Mouse (Mus musculus) CD4-positive helper T cell, adult 2 months (primary cell): ENCODE measurements around the gene Tm4sf4.

ENCODE experiments used
- DNase-seq: peaks from one replicate; pipeline ENCODE4 v3.0.0-alpha.2; 2012; ENCODE audit warnings: low read depth, missing footprints, low spot score

Tm4sf4 gene

DNA sequence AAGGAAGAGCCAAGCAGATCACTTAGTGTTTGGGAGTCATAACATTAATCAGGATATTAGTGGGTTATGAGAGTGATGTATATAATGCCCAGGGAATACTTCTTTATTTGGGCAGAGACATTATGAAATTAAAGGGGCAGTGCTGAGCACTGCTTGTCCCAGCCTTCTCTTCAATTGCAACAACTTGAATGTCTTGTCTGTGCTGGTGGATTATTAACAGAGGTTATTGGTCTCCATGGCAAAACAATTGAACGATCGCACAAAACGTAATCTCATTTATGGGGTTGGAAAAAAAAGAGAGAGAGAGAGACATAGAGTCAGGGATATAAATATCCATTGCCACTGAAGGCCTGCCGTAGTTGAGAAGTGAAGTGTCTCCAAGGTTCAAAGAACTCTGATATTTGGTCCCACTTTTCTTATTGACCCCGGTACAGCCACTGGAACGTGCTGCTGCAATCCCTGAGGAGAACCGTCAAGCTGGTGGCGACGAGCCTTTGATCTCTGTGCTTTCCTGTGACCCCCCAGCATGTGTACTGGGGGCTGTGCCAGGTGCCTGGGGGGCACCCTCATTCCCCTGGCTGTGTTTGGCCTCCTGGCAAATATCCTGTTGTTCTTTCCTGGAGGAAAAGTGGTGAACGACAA, at the start of gene Tm4sf4:
TSS of gene Tm4sf4 (plus strand) at position 226 of the 642 bp plus-strand sequence.
- DNase-seq: no peak

DNA sequence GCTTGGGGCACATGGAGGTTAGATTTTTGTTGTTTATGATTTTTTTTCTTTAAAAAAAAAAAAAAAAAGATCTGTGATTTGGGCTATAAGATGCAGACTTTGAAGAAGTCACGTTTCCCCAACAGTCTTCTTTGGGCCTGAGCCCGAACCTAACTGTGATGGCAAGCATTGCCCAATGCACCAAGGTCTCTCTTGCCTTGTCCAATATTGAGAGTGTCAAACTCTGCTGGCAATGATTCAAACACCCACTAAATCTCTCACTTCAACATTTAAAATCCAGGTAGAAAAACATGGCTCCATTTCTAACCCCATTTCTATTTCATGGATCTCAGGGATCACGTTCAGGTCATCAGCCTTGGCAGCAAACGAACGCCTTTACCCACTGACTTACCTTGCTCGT, 38.7 kb upstream of the Tm4sf4 start:
- DNase-seq: no peak

DNA sequence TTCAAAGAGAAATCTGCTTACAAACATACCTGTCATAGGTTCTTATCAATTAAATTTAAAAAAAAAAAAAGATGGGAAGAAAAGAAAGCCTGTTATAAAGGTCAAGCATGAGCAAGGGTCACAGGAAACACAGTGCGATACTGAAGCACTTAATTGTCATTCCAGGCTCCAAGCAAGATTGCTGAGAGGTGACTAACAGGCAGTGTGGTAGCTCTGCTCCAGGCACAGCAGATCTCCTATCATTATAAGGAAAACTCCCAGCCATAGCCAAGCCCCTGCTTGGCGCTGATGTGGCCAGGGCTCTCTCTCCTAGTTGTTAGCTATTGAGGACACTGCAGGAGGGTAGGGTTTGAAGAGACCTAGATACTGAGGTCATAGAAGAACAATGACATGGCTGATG, 38.2 kb upstream of the Tm4sf4 start:
- DNase-seq: no peak

DNA sequence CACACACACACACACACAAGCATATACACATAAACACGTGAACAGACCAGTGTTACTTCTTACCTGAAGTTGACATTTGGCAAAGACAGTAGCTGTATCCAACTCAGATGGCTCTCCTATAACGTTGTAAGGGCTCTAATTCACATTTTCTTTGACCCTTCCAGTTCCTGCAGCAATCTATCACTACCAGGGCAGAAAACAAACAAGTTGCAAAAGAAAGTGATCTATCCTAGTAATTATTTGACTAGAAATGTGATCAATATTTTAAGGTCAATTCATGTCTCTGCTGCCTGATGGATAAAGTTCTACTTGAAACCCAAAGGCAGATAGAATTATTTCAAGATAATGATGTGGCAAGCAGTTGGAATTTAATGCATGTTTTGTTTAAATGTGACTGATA, 37.5 kb upstream of the Tm4sf4 start:
- no peak for DNase-seq

DNA sequence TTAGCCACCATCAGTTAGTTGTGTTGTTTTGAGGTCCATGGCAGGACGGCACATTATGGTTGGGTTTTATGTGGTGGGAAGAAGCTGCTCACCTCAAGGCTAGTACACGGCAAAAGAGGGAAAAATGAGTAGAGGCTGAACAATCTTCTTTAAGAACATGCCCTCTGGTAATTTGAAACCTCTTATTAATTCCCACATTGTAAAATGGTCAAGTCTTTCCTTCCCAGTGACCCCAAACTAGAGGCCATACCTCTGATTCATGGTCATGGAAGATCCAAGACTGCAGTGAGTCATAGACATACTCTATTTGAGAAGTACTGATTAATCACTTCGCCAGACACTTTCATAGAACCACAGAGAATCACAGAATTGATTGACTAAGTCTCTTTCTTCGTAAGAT, 13.6 kb upstream of the Tm4sf4 start:
- DNase-seq: no peak

DNA sequence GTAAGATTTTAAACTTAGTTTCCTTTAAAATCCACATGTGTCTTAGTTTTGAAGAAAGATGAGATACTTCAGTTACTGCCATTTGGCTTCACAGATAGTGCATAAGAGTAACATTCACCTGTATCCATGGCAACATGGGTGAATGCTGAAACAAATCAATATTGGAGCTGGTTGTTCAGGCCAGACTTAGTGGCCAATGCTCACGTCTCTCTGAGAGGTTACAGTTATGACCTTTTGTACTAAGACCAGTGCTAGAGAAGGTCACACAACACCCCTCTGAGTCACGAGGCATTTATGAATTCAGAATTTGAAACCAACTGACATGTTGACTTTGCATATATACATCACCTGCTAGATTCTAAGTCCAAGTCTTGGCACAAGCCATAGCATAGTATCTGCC, 4.9 kb upstream of the Tm4sf4 start:
- no peak for DNase-seq

DNA sequence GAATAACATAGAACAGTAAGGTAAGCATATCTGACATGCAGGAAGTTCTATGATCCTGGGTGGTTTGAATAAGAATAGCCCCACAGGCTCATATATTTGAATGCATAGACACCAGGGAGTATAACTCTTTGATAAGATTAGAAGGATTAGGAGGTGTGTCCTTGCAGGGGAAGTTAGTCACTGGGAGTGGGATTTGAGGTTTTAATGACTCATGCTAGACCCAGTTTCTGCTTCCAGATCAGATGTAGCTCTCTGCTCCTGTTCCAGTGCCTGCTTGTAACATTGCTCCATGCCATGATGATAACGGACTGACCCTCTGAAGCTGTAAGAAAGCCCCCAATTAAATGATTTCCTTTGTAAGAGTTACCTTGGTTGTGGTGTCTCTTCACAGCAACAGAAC, 4.5 kb upstream of the Tm4sf4 start:
- DNase-seq: no peak

DNA sequence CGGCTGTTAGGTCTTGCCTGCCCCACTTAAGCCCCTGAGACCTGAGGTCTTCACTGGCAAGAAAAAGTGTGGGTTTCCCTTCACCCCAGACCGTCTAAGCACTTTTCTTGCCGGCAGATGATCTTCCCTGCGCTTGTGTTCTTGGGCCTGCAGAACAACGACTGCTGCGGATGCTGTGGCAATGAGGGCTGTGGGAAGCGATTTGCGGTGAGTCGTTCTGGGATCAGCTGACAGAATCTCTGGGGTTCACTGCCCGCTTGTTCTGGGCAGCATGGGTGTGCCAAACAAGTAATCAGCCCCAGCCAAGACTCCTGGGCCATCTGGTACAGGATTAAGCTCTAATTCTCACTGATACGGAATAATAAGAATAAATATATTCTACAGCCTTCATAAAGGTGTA, 1.2 kb downstream of the Tm4sf4 start:
- no peak for DNase-seq

DNA sequence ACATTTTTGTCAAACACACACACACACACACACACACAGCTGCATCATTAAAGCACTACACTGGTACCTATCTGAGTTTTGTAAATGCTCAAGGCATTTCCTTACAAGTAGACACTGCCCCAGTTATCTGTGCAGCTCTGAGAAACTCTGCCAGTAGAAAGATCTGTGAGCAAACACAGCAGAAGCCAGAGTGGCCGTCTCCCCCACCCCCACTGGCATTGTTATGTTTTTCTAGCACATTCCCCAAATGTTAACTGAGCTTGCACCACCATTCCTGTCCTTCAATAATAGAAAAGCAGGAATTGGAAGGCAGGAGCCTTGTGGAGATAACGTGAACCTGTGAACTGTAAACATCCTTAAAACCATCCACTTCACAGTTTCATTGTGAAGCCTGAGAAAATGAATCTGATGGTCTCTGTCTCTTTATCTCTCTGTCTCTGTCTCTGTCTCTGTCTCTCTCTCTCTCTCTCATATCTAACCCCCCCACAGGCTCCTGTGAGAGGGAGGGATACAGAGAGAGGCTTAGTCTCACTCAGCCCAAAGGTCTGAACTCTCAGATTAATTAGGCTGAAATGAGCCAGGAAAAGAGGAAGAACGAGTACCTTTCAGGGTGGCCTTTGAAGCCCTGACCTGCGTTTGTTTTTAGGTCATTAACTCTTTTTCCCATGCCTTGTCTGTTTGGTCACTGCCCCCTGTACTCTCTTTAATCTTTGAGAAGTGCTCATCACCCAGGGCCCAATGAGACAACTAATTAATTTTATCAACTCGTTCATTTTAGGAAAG, 3.8 kb downstream of the Tm4sf4 start:
- DNase-seq: no peak

DNA sequence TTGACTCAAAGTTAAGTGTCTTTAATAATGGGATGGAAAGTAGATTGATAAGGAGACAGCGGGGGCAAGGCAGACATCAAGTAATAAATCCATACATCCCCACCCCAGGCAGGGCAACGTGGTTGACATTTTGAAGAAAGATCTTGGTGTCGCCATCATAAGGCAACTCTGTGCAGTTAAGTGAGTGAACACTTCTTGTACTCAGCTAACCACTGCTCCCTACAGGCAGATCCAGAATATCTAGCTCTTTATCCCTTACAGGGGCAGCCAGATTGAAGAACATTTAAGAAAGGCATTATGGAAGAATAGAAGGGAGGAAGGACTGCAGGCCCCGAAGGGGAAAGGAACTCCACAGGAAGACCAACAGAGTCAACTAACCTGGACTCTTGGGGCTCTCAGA, 4.4 kb downstream of the Tm4sf4 start:
- no peak for DNase-seq

DNA sequence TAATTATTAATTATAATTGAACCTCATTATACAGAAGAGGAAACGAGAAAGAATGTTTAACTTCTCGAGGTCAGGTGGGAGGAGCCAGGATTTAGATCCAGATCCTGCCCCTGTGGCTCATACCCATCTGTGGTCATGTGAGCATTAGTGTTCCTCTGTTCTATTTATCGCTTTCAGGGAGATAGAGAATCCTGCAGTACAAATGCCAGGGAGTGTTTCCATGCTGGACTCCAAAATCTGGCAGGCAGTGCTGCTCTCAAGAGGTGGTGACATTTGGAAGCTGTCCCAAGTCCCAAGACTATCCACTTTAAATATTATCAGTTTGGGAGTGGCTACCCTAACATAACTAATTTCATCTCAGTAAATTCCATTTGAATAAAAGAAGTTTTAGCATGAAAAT, 6.6 kb downstream of the Tm4sf4 start:
- DNase-seq: no peak

DNA sequence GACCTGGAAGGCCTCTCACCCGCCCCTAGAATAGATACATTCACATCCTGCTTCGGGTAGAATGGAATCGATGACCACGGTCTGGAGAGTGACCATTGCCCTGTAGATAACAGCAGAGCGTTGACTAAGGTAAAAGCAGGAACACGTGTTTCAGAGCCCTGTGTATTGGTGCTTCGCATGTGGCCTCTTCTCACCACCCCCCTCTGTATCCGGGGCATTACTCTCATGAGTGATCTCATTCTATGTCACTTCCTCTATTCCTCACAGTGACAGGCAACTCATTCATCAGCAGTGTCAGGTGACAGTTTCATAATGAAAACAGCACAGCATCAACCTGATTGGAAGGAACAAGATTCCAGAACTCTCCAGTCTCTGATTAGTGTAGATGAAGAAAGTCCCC, 10.2 kb downstream of the Tm4sf4 start:
- DNase-seq: no peak

DNA sequence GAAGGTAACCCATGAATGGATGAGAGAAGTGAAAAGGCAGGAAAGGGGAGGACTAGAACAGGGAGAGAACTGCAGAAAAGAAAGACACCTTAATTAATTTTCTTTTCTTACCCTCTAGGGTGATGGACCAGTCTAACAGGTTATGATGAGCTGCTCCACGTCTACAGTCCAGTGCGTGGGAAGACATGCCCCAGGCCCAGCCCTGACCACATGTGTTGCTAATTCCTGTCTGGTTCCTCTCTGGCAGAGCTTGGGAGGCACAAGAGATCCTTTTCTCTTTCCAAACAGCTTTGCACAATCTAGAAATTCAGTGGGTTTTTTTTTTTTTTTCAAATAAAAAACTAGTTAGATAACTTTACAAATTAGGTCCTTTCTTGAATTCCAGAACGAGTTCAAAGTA, 15.8 kb downstream of the Tm4sf4 start:
- no peak for DNase-seq

DNA sequence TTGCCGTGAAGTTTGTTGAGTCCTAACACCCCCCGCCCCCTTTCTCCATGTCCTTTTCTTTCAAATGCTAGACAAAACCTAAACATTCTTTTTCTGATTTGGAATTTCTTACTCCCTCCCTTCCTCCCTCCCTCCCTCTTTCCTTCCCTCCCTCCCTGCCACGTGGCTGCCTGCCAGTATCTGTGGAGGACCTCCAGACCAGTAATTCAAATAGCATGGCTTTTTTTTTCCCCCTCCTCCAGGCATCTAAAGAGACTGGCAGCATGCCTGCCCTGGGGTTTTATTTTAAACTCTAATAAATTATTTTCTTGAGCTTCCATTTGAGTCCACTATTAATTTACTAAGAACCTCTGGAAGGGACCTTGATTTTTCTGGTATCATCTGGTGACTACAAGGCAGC, 20.6 kb downstream of the Tm4sf4 start:
- DNase-seq: no peak

DNA sequence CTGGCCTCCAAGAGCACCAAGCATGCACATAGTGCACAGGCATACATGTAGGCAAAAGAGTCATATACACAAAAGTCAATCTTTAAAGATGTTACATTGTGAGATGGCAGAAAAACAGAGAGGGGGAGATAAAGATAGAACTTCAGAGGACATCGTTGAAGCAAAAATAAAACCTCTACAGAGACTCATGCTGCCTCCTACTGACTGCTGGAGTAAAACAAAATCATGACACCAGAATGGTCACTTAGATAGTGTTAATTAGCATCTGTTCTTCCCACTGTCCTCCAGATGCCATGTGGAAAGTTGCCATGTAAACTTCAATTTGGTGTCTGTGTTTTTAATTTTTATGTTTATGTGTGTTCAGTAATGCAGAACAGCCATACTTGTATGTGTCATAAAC, 22.8 kb downstream of the Tm4sf4 start:
- no peak for DNase-seq

DNA sequence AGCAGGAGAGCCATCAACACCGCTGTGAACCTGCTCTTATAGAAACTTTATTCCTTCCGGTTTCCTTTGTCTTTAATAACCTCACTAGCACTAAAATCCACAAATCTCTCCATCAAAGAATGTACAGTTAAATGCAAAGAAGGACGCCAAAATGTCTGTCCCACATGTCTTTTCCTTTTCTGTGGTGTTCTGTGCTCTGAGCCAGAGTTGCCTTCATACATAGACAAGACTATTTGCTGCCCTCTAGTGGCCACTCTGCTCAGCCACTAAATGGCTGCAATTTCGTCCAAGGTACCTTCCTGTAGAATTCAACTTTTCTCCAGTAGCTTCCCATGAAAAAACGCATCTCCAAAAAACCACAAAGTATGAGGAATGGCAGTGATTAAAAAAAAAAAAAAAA, 23.3 kb downstream of the Tm4sf4 start:
- DNase-seq: peak; percentile 7

DNA sequence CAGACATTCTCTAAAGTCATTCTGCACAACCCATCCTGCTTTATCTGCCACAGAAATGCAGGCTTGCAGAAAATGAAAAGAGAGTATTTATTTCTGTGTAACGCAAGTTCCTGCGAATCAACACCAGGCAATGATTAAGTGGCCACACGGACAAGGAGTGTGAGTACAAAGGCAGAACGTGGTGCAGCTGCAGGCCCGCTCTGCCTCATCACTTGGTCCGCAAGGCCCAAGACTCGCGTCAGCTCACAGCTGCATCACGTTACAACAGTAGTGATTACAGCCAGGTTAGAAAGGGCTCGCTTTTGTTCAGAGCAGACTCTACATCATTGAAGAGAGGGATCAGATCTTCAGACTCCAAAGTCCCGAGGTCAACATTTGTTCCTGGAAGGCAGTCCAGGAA, 33.5 kb downstream of the Tm4sf4 start:
- DNase-seq: no peak

DNA sequence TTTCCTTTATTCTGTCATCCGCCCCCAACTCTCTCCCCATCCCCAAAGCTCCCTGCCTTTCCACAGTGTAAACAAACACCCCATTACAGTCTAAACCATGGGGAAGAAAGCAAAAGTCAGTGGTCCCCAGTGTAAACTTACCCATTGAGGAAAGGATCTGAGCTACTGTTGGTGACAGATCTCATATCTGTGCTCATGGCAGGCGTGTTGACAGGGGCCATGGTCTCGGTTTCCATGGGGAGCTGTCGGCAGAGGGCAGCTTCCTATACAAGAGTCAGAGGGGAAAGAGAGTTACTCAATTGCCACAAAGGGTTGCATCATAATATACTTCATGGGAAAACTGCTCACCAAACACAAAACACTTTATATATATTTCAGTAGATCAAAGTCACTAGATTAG, 38.2 kb downstream of the Tm4sf4 start:
- DNase-seq: no peak

DNA sequence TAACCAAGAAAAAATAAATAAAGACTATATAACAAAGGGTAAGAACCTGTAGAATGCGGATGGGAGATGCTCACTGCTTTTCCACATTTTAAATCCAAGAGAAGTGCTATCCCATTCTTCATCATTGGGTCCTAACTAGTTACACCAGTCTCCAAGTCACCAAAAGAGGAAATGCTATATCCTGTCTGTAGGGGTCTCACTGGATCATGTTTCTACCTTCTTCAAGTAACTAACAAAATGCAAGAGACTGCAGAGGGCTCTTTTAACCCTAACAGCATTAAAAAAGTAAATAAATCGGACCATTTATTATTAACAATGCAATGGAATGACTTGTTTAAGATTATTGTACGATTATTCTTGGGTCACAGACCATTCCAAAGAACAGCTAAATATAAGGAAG, 41.2 kb downstream of the Tm4sf4 start:
- DNase-seq: no peak

DNA sequence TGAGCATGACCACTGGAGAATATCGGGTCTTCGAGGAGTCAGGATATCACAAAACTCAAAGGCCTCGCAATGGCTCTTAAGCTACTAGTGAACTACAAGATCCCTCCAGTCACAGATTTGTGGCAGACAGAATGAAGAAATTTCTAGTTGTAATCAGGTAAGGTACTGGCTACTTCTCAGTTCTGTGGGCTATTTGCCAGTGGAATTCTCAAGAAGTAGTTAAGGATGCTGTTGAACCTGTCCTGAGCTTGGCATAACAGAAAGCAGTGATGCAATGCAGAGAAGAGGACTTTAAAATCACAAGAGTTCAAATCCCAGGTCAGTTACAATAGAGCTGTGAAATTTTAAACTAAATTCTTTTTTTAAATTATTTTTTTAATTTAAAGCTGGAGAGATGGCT, 44.2 kb downstream of the Tm4sf4 start:
- DNase-seq: no peak

DNA sequence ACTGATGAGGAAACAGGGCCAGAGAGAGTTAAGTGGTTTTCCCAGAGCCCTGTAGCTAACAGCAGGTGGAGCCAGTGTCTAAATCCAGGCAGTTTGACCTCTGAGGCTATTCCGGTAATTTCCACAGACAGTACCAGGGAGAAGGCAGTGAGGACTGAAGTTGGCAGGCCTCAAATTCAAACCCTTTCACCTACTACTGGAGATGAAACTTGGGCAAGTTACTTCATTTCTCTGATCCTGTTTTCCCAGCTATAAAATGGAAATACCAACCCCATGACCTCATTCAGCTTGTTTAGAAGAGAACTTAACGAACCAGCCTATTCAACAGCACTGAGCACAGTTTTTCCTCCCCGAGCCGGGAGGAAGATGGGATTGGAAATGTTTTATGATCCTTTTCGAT, 45.2 kb downstream of the Tm4sf4 start:
- no peak for DNase-seq

DNA sequence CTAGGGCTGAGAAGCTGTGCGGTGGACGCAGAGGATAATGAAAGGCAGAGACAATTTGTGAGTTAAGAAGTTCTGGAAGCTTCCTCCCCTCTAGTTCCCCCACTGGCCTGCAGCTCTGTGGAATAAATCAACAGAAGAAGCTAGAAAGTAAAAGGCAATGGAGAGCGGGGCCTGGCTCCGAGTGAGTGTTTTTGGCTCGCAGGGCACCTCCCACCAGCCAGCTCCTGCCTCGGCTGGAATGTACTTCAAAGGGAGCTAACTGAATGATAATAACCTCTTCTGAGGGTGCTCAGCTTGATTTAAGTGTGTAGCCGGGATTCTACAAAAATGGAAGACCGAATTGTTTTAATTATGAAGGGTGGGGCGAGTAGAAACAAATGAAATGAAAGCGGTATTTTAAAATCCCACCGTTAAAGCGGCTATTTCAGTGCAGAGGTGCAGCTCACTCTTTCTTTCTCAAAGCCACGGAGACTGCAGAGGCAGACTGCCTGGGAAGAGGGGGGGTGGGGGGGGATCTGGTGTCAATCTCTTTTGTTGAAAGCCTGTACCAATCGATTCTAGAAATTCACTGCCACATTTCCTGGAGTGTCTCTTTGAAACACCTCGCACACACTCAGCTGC, 46.0 kb downstream of the Tm4sf4 start:
- no peak for DNase-seq

DNA sequence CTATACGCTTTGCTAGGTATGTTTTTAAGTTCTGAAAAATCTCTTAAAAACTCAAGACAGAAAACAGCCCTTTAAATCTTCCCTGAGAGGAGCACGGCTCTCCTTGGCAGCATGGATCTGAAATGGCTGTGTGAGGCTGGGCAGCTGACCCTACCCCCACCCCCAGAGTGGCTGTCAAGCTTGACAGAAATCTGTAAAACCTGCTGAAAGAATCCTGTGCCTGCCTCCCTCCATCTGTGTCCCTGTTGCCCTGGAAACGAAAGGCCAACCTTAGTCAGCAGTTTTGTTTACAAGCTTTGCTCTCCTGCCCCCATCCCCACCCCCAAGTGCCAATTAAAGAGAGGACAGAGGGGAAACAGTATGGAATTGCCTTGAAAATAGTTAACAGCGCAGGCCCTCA, 47.3 kb downstream of the Tm4sf4 start:
- no peak for DNase-seq
